Mouse (Mus musculus) layer of hippocampus, adult 11-12 months (tissue): ENCODE results near the gene Gm45837.

ENCODE experiments used
- DNase-seq: peaks from one replicate; pipeline ENCODE4 v3.0.0; 2022; ENCODE audit warnings: low spot score

The Gm45837 gene

GRCm38 (mm10) chr7:101503351-101503750 lies 92.7 kb downstream of the Gm45837 start:
- DNase-seq: peak; percentile 68

- no peak for DNase-seq
These were observed 93.1 kb downstream of the Gm45837 start for GRCm38 (mm10) chr7:101503803-101504202.

GRCm38 (mm10) chr7:101504507-101504906 lies 93.8 kb downstream of the Gm45837 start:
- no peak for DNase-seq

GRCm38 (mm10) chr7:101509212-101509611 lies 98.5 kb downstream of the Gm45837 start:
- no peak for DNase-seq

- DNase-seq: peak; percentile 47
These were observed 103.0 kb downstream of the Gm45837 start for GRCm38 (mm10) chr7:101513655-101514054.

- no peak for DNase-seq
These were observed 104.1 kb downstream of the Gm45837 start for GRCm38 (mm10) chr7:101514768-101515167.

- no peak for DNase-seq
These were observed 104.6 kb downstream of the Gm45837 start for GRCm38 (mm10) chr7:101515295-101515694.

GRCm38 (mm10) chr7:101516460-101516859 lies 105.8 kb downstream of the Gm45837 start:
- no peak for DNase-seq

GRCm38 (mm10) chr7:101521696-101522095 lies 111.0 kb downstream of the Gm45837 start:
- DNase-seq: no peak

- DNase-seq: no peak
These were observed 112.5 kb downstream of the Gm45837 start for GRCm38 (mm10) chr7:101523205-101523604.

GRCm38 (mm10) chr7:101526484-101526883 lies 115.8 kb downstream of the Gm45837 start:
- DNase-seq: no peak

- DNase-seq: no peak
These were observed 123.7 kb downstream of the Gm45837 start for GRCm38 (mm10) chr7:101534428-101534827.

GRCm38 (mm10) chr7:101535102-101535501 lies 124.4 kb downstream of the Gm45837 start:
- DNase-seq: no peak

GRCm38 (mm10) chr7:101535517-101535916 lies 124.8 kb downstream of the Gm45837 start:
- no peak for DNase-seq

- DNase-seq: no peak
These were observed 126.9 kb downstream of the Gm45837 start for GRCm38 (mm10) chr7:101537541-101537940.

- DNase-seq: peak; percentile 68
These were observed 127.7 kb downstream of the Gm45837 start for GRCm38 (mm10) chr7:101538141-101538933.

- DNase-seq: no peak
These were observed 129.1 kb downstream of the Gm45837 start for GRCm38 (mm10) chr7:101539774-101540173.

- DNase-seq: no peak
These were observed 130.0 kb downstream of the Gm45837 start for GRCm38 (mm10) chr7:101540684-101541083.

- DNase-seq: peak; percentile 85
These were observed 130.4 kb downstream of the Gm45837 start for GRCm38 (mm10) chr7:101541132-101541531.

- DNase-seq: peak; percentile 35
These were observed 131.0 kb downstream of the Gm45837 start for GRCm38 (mm10) chr7:101541734-101542133.

- no peak for DNase-seq
These were observed 137.0 kb downstream of the Gm45837 start for GRCm38 (mm10) chr7:101547651-101548050.

GRCm38 (mm10) chr7:101549266-101549665 lies 138.6 kb downstream of the Gm45837 start:
- no peak for DNase-seq

- DNase-seq: no peak
These were observed 140.2 kb downstream of the Gm45837 start for GRCm38 (mm10) chr7:101550686-101551485.
